Mouse (Mus musculus): ENCODE measurements around the gene Ddx17. TPM values are rescaled to one million over a fixed set of nuclear protein-coding genes. Genes with fewer than 3 reads are reported as not detected.

Ddx17 gene
- polyA plus RNA-seq, 1 experiment from 2014 or later = 38.6 TPM

DNA sequence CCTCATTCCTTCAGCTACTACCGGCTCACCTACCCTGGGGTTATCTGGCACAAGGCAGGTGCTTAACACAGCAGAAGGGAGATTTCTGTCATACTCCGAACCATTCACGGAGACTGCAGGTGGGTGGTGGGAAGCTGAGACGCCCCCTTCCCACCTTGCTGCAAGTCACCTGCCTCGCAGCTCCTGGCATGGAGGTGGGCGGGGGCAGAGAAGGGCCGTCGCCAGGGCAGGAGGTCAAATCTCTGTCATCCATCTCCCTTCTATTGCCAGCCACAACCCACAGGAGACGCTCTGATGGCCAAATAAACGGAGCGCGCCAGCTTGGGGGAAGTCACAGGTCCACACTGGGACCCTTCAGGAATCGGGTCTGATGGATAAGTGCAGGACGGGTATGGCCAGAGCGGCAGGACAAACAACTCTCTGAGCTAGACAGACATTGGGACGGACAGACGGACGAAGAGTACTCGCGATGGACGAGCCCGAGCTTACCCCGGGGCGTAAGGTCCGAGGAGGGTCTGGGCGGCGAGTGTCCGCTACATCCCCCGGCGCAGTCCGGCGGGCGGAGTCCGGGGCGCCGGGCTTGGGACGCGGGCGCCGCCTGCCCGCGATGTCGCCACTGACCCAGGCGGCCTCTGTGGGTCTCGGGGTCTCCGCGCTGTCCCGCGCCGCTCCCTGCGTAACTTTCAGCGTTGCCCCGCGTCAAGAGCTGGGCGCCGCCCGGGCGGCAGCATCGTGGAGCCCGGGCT is 41.7 kb downstream of the Ddx17 start, which contains the start of gene Kcnj4:
Gene Kcnj4 (minus strand): TSS at position 535 of the 746 bp plus-strand sequence.
- TF ChIP-seq CTCF (IDR thresholded peaks at IDR 0.05; ENCODE audit: low read depth) = no peak
- H3K4me1 ChIP-seq (replicated peaks; ENCODE audit: insufficient read depth, low read length) = peaks cover 10% of the 10 kb centered on the region; the same call in 1 of the 2 replicates
- no peak for ATAC-seq (replicated peaks; ENCODE audit: low FRiP score, low read depth)

DNA sequence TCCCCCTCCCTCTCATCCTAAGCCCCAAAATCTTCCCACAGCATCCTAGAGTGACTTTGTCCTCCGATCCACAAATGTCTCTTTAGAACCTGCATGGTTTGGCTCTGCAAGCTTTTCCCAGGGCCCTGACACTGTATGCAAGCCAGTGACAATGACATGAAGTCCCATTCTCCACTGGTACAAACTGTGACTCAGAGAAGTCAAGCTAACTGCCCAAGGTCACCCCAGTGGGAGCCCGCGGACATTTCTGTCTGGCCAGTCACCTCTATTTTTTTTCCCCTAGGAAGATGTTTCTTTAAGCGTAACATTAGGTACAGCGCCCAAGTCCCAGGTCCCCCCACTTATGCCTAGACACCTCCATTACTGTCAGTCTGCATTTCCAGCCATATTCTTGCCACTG is 43.1 kb downstream of the Ddx17 start:
- 73% methylated on average over 5 of the region's 5 CpGs for WGBS
- no peaks in the 10 kb centered on the region for H3K36me3 ChIP-seq (ENCODE audit: insufficient read depth, low read length)
- no peak for ATAC-seq (replicated peaks; ENCODE audit: low FRiP score, low read depth)

More for the DNA sequence above, 41.7 kb downstream of the Ddx17 start, which contains the start of gene Kcnj4:
- 1% methylated on average over 43 of the region's 60 CpGs for WGBS
- Histone ChIP-seq H3K4me3 (replicated peaks; ENCODE audit: low read depth, low read length) (peak within 1 kb of the TSS; percentile 55), H3K4me2 (ENCODE audit: low read length) (peak within 1 kb of the TSS; percentile 99), H3K27ac (no peak within 1 kb of the TSS), H3K27me3 (ENCODE audit: insufficient read depth, low read length) (peaks cover 41% of the 10 kb centered on the region), H3K36me3 (ENCODE audit: insufficient read depth, low read length) (no peaks in the 10 kb centered on the region), H3K9ac (ENCODE audit: low read depth, low read length) (peak within 1 kb of the TSS; percentile 62), H3K9me3 (replicated peaks; ENCODE audit: low read length) (no peaks in the 10 kb centered on the region)
- no peak for DNase-seq (ENCODE audit: low spot score)

DNA sequence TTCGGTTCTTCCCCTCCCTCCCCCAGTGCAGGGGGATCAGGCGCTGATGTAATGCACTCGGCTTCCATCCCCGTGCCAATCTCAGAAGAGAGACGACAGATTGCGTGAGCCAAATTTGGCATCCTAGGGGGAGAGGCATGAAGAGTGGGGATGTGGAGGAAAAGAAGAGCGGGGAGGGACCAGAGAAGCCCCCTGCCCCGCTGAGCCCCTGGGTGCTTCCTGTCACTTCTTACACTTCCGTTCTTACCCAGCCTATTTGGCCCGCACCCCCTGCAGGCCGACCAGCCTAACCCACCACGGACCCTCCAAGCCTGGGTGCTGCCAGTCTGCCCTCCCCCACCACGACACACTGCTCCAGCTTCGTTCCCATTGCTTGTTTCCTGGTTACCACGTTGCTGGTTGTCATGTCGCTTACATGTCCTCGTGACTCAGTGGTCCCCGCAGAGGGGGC is 43.6 kb downstream of the Ddx17 start:
- ATAC-seq (replicated peaks; ENCODE audit: low FRiP score, low read depth) = no peak
- DNase-seq (ENCODE audit: low spot score) = no peak
- Histone ChIP-seq H3K36me3 (ENCODE audit: insufficient read depth, low read length) (no peaks in the 10 kb centered on the region), H3K4me2 (ENCODE audit: low read length) (no peak overlapping the region), H3K27ac (no peak overlapping the region), H3K9ac (ENCODE audit: low read depth, low read length) (no peak overlapping the region), H3K4me3 (replicated peaks; ENCODE audit: low read depth, low read length) (no peak overlapping the region), H3K27me3 (ENCODE audit: insufficient read depth, low read length) (peaks cover 39% of the 10 kb centered on the region), H3K9me3 (replicated peaks; ENCODE audit: low read length) (no peaks in the 10 kb centered on the region), H3K4me1 (replicated peaks; ENCODE audit: insufficient read depth, low read length) (peaks cover 10% of the 10 kb centered on the region; the same call in 1 of the 2 replicates)
- 23% methylated on average over 17 of the region's 18 CpGs for WGBS
- no peak for TF ChIP-seq CTCF (IDR thresholded peaks at IDR 0.05; ENCODE audit: low read depth)

More for the DNA sequence above, 43.1 kb downstream of the Ddx17 start:
- Histone ChIP-seq H3K27ac (no peak overlapping the region), H3K4me3 (replicated peaks; ENCODE audit: low read depth, low read length) (no peak overlapping the region), H3K9me3 (replicated peaks; ENCODE audit: low read length) (no peaks in the 10 kb centered on the region), H3K27me3 (ENCODE audit: insufficient read depth, low read length) (peaks cover 39% of the 10 kb centered on the region), H3K4me2 (ENCODE audit: low read length) (no peak overlapping the region), H3K9ac (ENCODE audit: low read depth, low read length) (no peak overlapping the region), H3K4me1 (replicated peaks; ENCODE audit: insufficient read depth, low read length) (peaks cover 10% of the 10 kb centered on the region; the same call in 1 of the 2 replicates)
- no peak for TF ChIP-seq CTCF (IDR thresholded peaks at IDR 0.05; ENCODE audit: low read depth)
- DNase-seq (ENCODE audit: low spot score) = no peak

DNA sequence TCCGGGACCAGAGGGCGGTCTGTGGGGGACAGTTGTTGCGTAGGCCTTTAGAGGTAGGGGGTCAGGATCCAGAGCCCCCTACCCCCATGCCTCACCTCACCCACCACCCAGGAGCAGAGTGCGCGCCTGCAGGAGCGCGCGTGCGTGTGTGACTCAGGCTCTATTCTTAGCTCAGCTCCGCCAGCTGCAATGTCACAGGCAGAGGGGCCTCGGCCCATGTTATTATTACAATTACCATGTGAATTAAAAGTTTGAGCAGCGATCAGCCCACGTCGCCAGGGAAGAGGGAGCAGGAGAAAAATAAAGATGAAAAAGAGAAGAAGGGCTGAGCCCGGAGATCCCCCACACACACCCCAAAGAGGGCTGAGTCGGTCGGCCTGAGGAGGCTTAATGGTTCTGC is 46.4 kb downstream of the Ddx17 start:
- H3K27me3 ChIP-seq (ENCODE audit: insufficient read depth, low read length) = peaks cover 20% of the 10 kb centered on the region

DNA sequence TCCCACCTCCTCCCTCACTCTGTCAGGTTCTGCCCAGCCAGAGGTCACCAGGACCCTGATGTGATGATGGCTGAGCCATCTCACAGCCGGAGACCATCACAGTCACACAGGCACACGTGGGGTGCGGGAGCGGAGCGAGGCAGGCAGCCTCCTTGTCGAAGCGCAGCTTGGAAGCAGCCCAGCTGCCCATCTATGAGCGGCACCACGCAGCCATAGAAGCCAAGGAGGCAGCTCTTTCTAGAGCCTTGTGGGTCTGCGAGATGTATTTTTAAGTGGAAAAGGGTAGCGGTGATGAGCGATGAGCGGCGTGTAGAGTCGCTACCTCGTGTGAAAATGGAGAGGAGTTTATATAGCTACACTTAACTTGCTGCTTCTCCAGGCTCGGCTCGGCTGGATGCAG is 53.0 kb downstream of the Ddx17 start:
- no peaks in the 10 kb centered on the region for H3K4me1 ChIP-seq (replicated peaks; ENCODE audit: insufficient read depth, low read length)
- H3K36me3 ChIP-seq (ENCODE audit: insufficient read depth, low read length) = no peaks in the 10 kb centered on the region
- peaks cover 6% of the 10 kb centered on the region; the same call in 1 of the 2 replicates for H3K27me3 ChIP-seq (ENCODE audit: insufficient read depth, low read length)
- DNase-seq (ENCODE audit: low spot score) (no peak), ATAC-seq (replicated peaks; ENCODE audit: low FRiP score, low read depth) (no peak; the same call in 1 of the 2 replicates)
- H3K4me2 ChIP-seq (ENCODE audit: low read length) = no peak overlapping the region
- WGBS = 24% methylated on average over 18 of the region's 18 CpGs
- H3K9ac ChIP-seq (ENCODE audit: low read depth, low read length) = no peak overlapping the region
- H3K4me3 ChIP-seq (replicated peaks; ENCODE audit: low read depth, low read length) = no peak overlapping the region
- H3K27ac ChIP-seq = no peak overlapping the region
- no peaks in the 10 kb centered on the region for H3K9me3 ChIP-seq (replicated peaks; ENCODE audit: low read length)
- TF ChIP-seq CTCF (IDR thresholded peaks at IDR 0.05; ENCODE audit: low read depth) = no peak

More for the DNA sequence above, 46.4 kb downstream of the Ddx17 start:
- no peak overlapping the region for H3K9ac ChIP-seq (ENCODE audit: low read depth, low read length)
- H3K27ac ChIP-seq = no peak overlapping the region
- no peaks in the 10 kb centered on the region for H3K9me3 ChIP-seq (replicated peaks; ENCODE audit: low read length)
- H3K4me2 ChIP-seq (ENCODE audit: low read length) = no peak overlapping the region
- H3K4me3 ChIP-seq (replicated peaks; ENCODE audit: low read depth, low read length) = no peak overlapping the region
- peaks cover 6% of the 10 kb centered on the region; the same call in 1 of the 2 replicates for H3K4me1 ChIP-seq (replicated peaks; ENCODE audit: insufficient read depth, low read length)
- WGBS = 75% methylated on average over 17 of the region's 17 CpGs
- no peaks in the 10 kb centered on the region for H3K36me3 ChIP-seq (ENCODE audit: insufficient read depth, low read length)
- DNase-seq (ENCODE audit: low spot score) = no peak
- ATAC-seq (replicated peaks; ENCODE audit: low FRiP score, low read depth) = no peak
- TF ChIP-seq CTCF (IDR thresholded peaks at IDR 0.05; ENCODE audit: low read depth) = no peak

DNA sequence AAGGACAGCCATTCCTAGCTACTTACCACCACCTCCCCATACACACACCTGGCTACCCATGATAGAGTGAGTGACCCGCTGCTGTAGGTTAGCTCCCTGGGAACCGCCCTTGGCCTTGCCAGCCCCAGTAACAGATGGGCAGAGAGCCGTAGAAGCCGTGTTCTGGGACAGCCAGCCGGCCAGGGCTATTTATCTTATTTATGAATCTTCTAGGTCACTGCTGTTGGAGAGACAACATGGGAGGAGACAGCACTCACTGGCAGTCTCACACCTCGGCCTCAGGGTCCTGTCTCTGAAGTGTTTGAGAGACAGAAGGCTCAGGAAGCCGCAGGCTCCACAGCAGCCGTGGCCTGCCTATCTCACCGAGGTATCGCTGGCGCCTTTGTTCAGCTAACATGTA is 57.1 kb downstream of the Ddx17 start:
- no peak for ATAC-seq (replicated peaks; ENCODE audit: low FRiP score, low read depth)

More for the DNA sequence above, 57.1 kb downstream of the Ddx17 start:
- Histone ChIP-seq H3K4me3 (replicated peaks; ENCODE audit: low read depth, low read length) (no peak overlapping the region), H3K4me2 (ENCODE audit: low read length) (no peak overlapping the region), H3K9ac (ENCODE audit: low read depth, low read length) (no peak overlapping the region), H3K27me3 (ENCODE audit: insufficient read depth, low read length) (peaks cover 6% of the 10 kb centered on the region; the same call in 1 of the 2 replicates), H3K9me3 (replicated peaks; ENCODE audit: low read length) (no peaks in the 10 kb centered on the region), H3K4me1 (replicated peaks; ENCODE audit: insufficient read depth, low read length) (no peaks in the 10 kb centered on the region), H3K36me3 (ENCODE audit: insufficient read depth, low read length) (no peaks in the 10 kb centered on the region), H3K27ac (no peak overlapping the region)
- no peak for DNase-seq (ENCODE audit: low spot score)
- 44% methylated on average over 11 of the region's 11 CpGs for WGBS
- TF ChIP-seq CTCF (IDR thresholded peaks at IDR 0.05; ENCODE audit: low read depth) = no peak
